Mouse (Mus musculus) erythroblast, adult 5-6 weeks (primary cell): Measurements from ENCODE around the gene Kif3c. TPM values are rescaled to one million over a fixed set of nuclear protein-coding genes. Genes with fewer than 3 reads are reported as not detected.
"Not testable (repeated sequence)": the region's sequence is repeated elsewhere in the genome, so short reads cannot be mapped to it uniquely, and the experiment has no call there.

Source experiments
- ATAC-seq: replicated peaks from 2 replicates; pipeline ENCODE4 v1.8.0; 2016; ENCODE audit warnings: moderate number of reproducible peaks, mild to moderate bottlenecking, moderate TSS enrichment, inconsistent platforms; ENCODE audit not compliant: poor library complexity, low FRiP score, severe bottlenecking
- total RNA-seq, 2 experiments: library from RNA; stranded (forward) in 1 of 2; stranded (reverse) in 1 of 2; fragments of 150-400 nt in 1 of 2; fragments of 200-764, 138-1000 nt in 1 of 2; gene quantifications; 2 replicates each; pipeline versions ENCODE4 v1.2.3 to v1.2.4; 2015 to 2017; ENCODE audit warnings: low replicate concordance in 2 of 2

Kif3c gene
- total RNA-seq, 2 experiments from 2014 or later = 1.8 TPM; not detected in 1

DNA sequence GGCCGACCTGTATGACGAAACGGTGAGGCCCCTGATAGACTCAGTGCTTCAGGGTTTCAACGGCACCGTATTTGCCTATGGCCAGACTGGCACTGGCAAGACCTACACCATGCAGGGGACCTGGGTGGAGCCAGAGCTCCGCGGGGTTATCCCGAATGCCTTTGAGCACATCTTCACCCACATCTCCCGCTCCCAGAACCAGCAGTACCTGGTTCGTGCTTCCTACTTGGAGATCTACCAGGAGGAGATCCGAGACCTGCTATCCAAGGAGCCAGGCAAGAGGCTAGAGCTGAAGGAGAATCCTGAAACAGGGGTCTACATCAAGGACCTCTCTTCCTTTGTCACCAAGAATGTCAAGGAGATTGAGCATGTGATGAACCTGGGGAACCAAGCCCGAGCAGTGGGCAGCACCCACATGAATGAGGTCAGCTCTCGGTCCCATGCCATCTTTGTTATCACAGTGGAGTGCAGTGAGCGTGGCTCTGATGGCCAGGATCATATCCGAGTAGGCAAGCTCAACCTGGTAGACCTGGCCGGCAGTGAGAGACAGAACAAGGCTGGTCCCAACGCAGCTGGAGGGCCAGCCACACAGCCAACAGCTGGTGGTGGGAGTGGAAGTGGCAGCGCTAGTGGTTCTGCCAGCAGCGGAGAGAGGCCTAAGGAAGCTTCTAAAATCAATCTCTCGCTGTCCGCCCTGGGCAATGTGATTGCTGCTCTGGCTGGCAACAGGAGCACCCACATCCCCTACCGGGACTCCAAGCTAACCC, 1.4 kb downstream of the Kif3c start:
- no peak for ATAC-seq

GRCm38 (mm10) chr12:3366957-3367260, 2.0 kb downstream of the Kif3c start:
- no peak for ATAC-seq

GRCm38 (mm10) chr12:3368771-3369170, 3.8 kb downstream of the Kif3c start:
- ATAC-seq = no peak

DNA sequence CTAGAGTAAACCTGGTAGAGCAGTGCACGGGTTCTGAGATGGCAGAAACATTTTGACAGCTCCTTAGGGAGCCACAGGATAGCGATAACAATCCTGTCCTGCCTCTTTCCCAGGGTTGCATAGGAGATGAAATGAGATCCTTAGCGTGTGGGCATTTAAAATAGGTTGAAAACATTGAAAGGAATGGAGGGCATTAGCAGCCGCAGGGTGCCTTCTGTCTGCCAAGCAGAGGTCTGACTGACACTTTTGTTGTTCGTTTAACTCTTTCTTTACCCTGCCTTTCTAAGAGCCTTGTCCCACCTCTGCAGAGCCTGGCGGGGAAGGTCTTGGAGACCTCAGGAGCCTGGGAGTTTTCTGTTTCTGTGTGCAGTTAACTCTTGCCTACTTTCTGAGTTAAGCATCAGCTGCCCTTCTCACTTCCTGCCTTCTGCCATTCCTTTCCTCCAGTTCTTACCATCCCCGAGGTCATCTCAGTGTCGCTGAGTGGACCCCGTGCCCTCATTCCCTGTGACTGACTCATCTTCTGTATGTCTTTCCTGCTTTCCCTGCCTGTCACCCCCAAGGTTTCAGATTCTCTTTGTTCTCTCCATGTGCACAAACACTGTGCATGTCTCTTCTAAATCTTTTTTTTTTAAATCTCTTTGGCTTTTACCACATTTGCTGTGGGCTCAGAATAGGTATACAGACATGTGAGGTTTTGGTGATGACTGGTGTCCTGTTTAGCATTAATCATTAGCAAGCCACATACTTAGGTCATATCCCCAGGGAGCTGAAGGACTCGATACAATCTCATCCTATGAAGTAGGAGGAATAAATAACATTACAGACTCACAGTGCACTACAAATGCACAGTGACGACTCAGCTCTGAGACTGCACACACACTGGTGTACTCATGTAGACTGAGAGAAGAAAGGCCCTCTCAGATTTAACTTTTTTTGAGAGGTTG, 6.3 kb downstream of the Kif3c start:
- no peak for ATAC-seq

DNA sequence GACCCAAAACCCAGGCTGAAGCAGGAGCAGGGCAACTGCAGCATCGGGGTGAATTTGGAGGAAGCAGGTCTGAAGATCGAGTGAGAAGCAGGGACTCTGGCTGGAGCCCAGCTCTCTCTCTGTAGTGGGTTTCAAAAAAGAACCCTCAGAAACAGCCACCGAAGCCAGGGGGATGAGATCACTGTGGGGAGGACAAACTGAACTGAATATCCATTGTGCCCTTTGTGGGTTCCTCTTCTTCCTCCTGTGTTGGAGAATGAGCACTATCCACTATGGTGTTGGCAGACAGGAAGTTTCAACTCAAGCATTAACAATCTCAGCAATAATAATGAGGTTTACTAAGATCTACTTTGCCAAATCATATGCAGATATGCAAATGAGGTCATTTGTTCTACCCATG, 7.1 kb downstream of the Kif3c start:
- no peak for ATAC-seq

DNA sequence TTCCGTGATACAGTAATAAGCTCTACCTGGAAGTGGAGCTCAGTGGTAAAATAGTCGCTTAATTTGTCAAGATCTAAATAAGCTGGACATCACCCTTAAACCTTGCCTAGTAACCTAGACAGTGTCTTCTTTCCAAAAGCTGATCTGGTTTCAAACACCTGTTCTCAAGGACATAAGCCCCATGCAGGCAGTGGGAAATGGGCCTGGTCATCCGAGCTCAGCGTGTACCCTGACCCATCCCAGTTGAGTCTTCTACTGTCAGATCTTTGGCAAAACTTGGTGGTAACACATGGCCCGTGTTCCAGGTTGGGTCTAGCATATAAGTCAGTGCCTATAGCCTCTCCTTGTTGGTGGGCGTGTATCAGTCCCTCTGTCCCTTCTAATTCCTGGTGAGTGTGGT, 8.6 kb downstream of the Kif3c start:
- ATAC-seq = no peak

GRCm38 (mm10) chr12:3374552-3374951, 9.6 kb downstream of the Kif3c start:
- no peak for ATAC-seq

DNA sequence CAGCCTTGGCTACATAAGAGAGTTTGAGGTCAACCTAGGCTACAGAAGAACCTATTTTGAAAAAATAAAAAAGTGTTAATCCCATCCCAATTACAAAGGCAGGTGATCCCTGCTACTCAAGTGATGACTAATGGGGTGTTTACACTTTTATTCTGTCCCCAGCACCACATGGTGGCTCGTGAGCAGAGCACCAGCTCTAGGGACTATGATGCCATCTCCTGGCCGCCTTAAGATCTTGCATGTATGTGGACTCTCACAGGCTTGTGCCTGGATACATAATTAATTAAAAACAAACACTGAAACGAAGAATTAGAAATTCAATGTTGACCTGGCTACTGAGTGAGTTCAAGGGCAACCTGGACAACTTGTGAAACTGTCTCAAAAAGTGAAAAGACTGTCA, 12.3 kb downstream of the Kif3c start:
- no peak for ATAC-seq

DNA sequence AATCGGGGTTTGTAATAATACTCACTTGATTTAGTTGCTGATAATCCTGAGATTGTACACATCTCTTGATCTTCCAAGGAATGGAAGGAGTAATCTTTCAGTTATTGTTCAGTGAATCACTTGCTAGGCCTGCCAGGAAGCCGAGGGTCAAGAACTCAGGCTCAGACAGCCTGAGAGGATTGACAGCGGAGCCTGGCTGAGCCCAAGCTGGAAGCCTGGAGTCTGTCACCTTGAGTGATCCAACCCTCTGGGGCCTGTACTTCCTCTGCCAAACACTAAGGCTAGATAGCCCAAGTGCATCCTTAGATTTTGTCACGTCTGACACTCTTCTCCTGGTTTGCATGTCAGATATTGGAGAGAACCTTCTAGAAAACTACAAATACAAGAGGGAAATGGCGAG, 12.8 kb downstream of the Kif3c start:
- no peak for ATAC-seq

DNA sequence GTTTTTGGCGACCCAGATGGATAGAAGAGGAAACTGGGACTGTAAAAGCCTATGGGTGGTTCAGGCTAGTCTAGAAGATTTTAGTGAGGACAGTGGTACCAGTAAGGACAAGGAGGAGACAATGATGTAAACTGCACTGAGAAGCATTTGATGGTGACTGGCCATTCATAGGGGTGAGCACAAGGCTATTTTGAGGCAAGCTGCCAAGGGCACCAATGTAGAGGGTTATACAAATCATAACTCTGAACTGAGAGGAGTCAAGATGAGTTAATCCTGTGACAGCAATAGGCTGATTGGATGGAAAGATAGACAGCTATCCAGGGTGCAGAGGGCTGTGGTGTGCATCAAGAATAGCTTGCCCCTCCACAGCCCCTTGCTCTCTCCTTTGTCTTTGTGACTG, 19.9 kb downstream of the Kif3c start:
- ATAC-seq = no peak

GRCm38 (mm10) chr12:3385271-3385670, 20.3 kb downstream of the Kif3c start:
- no peak for ATAC-seq

- no peak for ATAC-seq
These were observed 21.0 kb downstream of the Kif3c start for GRCm38 (mm10) chr12:3385940-3386339.

GRCm38 (mm10) chr12:3387891-3388290, 23.0 kb downstream of the Kif3c start:
- no peak for ATAC-seq

GRCm38 (mm10) chr12:3389394-3389793, 24.5 kb downstream of the Kif3c start:
- ATAC-seq = peak; percentile 56

DNA sequence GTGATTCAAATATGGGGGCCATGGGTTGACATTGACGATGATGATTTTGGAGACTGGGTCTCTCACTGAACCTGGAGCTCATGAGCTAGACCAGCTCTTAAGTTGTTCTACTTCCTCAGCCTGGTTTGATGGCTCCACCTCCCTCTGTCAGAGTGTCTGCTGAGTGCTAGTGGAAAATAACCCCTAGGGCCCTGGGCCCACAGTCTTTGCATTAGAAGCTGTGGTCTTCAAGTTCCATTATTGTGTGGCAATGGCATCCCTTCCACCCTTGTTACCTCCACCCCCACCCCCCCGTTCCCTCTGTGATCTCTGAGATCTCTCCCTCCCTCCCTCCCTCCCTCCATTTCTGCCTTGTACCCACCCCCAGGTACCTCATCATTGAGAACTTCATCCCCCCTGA, 25.1 kb downstream of the Kif3c start:
- ATAC-seq = no peak

DNA sequence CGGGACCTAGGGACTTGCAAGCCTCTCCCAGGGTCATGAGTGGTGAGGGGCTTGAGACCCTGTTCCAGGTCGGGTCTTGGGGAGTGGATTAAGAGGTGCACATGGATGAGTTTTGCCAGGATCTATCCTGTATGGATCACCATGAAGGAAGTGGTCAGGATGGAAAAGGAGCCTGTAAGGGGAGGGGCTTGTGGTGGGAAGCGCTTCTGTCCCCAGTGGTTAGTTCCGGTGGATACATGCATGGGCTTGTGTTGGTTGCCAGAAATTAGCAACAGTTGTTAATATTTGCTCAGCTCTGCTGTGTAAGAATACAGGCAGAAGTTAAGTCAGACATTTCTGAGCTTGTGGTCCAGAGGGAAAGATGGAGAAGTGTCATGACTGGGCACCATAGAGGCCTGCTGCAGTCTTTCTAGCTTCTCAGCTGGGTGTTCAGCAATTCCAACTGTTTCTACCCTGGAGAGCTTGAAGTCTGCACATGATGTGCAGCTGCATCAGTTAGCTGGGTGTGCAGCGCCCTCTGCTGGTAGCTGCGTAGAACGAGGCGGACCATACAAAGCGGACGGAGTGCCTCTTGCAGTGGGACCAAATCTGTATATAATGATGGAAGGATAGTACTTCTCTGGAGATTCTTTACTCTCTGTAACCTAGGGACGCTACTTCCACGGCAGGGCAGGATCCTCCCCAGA, 25.8 kb downstream of the Kif3c start:
- ATAC-seq = peak; percentile 67

- ATAC-seq = 0 out of 2 replicates have a peak, but pooled peaks have one; percentile 11
These were observed 26.3 kb downstream of the Kif3c start for GRCm38 (mm10) chr12:3391276-3391675.

DNA sequence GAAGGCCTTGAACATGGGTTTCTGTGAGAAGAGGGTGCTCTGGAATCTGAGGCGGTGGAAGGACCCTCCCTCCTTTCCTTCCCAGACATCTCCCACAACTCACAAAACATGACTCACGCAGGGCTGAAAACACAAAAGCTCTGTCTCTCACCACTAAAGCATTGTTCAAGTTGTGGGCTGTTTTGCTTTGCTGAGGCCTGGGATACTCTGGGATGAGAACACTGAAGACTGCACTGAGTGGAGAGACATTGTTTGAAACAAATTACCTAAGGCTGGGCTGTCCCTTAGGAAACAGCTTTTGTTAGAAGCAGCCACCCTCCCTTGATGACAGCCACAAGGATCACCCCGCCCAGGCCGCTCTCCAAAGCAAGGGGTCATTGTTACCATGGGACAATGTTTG, 28.2 kb downstream of the Kif3c start:
- ATAC-seq = no peak

DNA sequence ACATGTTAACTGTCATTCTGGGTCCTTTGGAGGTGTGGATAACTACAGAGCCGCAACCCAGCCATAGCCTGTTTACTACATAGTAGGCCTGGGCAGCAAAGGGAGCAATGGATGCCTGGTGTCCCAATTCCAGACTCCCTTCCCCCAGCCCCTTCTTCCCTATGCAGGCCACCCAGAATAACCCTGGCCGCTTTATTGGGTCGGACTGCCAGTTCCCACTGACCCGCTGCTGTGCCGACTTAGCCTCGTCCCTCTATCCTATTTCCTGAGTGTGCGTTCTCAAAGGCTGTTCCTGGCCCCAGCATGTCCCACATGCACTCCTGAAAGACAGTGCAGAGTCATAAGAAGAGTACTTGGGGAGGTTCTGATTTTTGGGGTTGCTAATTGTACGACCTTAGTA, 32.0 kb downstream of the Kif3c start:
- ATAC-seq = no peak

GRCm38 (mm10) chr12:3405662-3406061, 40.7 kb downstream of the Kif3c start:
- not testable (repeated sequence) for ATAC-seq

GRCm38 (mm10) chr12:3406585-3406984, 41.7 kb downstream of the Kif3c start:
- no peak for ATAC-seq
